In the genomic region with DNA sequence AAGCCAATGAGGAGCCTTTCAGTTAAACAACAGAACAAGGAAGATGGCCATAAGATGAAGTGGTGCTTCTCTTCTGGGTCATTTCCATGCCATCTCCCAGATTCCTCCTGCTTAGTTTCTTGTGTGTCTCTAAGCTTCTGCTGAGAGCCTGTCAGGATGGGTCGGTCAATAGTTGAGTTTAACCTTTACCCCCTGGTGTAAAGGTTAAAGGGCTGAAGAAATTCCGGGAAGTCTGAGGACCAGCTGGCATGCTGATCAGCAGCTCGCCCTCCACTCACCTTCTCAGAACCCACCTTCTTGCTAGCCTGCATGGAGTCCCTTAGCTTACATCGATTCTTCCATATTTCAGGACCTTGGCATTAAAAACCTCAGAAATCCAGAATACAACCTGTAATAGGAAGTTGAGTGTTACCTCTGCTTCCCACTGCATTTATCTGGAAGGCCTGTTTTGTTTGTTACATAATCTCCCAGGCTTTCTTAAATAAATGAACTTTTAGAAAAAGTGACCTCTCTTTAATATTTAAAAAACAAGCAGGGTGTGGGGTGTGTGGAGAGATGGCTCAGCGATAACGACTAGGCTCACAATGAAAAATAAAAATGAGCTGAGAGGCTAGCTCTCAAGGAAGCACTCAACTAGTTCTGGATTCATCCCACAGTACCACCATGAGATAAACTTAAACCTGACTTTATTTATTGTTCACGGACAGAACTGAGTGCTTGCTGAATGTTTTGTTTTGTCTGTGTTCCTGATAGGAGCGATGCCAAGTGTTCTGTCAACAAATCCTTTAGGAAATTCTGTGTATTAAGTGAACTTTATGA, we compare ENCODE assay signal across 29 mouse cellular contexts.
DNase-seq lines count a peak whose midpoint lies in the region; ATAC-seq and TF ChIP-seq lines count a peak whose summit lies in the region.
"Had no signal": no experiment of that assay in that cellular context is flagged by ENCODE, and none has a peak within 500 bp of the region (broad histone marks: within the 10 kb centered on the region; RNA-seq: fewer than 3 reads in every experiment).

No protein-coding gene starts in this region.

- H3K4me3 ChIP-seq in liver, adult 2 months (ENCODE audit: insufficient read depth, low read depth, low read length), result no peak overlapping the region
- no peak overlapping the region for H3K4me3 ChIP-seq in liver, embryonic 11.5 days (ENCODE audit: low read depth, low read length)
- H3K4me3 ChIP-seq: erythroblast, embryonic 14.5 days; hindbrain, embryonic 10.5 days; hindbrain, embryonic 15.5 days; limb, embryonic 13.5 days; liver, embryonic 13.5 days; midbrain, embryonic 15.5 days; neural tube, embryonic 15.5 days; stomach, embryonic 15.5 days had no signal

- H3K4me1 ChIP-seq in liver, adult 2 months (ENCODE audit: control insufficient read depth, insufficient read depth, low read length), result peaks cover 15% of the 10 kb centered on the region
- H3K4me1 ChIP-seq in liver, embryonic 11.5 days (replicated peaks; ENCODE audit: control insufficient read depth, insufficient read depth, low read length), result no peaks in the 10 kb centered on the region
- H3K4me1 ChIP-seq: limb, embryonic 13.5 days; liver, embryonic 13.5 days; midbrain, embryonic 15.5 days; neural tube, embryonic 15.5 days; stomach, embryonic 15.5 days had no signal

- no peaks in the 10 kb centered on the region for H3K9me3 ChIP-seq in liver, embryonic 11.5 days (ENCODE audit: control insufficient read depth, low read length)
- H3K9me3 ChIP-seq: hindbrain, embryonic 10.5 days; hindbrain, embryonic 15.5 days; limb, embryonic 13.5 days; liver, embryonic 13.5 days; midbrain, embryonic 15.5 days; neural tube, embryonic 15.5 days; stomach, embryonic 15.5 days had no signal

- no peak overlapping the region for H3K9ac ChIP-seq in liver, adult 2 months (ENCODE audit: low read depth, low read length)
- H3K9ac ChIP-seq in liver, embryonic 11.5 days (ENCODE audit: low read depth, low read length), result no peak overlapping the region
- H3K9ac ChIP-seq: hindbrain, embryonic 15.5 days; limb, embryonic 13.5 days; liver, embryonic 13.5 days; midbrain, embryonic 15.5 days; neural tube, embryonic 15.5 days; stomach, embryonic 15.5 days had no signal

- no peak overlapping the region for H3K4me2 ChIP-seq in liver, embryonic 11.5 days
- H3K4me2 ChIP-seq: hindbrain, embryonic 15.5 days; limb, embryonic 13.5 days; liver, embryonic 13.5 days; midbrain, embryonic 15.5 days; neural tube, embryonic 15.5 days; stomach, embryonic 15.5 days had no signal

- no peaks in the 10 kb centered on the region for H3K27me3 ChIP-seq in liver, adult 2 months (ENCODE audit: control insufficient read depth, insufficient read depth, low read length)
- H3K27me3 ChIP-seq in liver, embryonic 11.5 days (replicated peaks; ENCODE audit: control insufficient read depth, insufficient read depth, low read length), result no peaks in the 10 kb centered on the region
- H3K27me3 ChIP-seq: CH12.LX; hindbrain, embryonic 15.5 days; liver, embryonic 13.5 days; midbrain, embryonic 15.5 days; stomach, embryonic 15.5 days had no signal

- no peak for TF ChIP-seq CTCF in liver, adult 2 months (IDR thresholded peaks at IDR 0.05; ENCODE audit: low read depth, low read length)

- no peak for ATAC-seq in liver, embryonic 11.5 days (replicated peaks; ENCODE audit: low FRiP score)
- ATAC-seq: forebrain, embryonic 16.5 days; inflammation-experienced regulatory T-cells, adult 6 months; lung, postnatal 0 days; midbrain, embryonic 15.5 days had no signal

- no peaks in the 10 kb centered on the region for H3K36me3 ChIP-seq in liver, adult 2 months (ENCODE audit: control insufficient read depth, insufficient read depth, low read length)
- no peaks in the 10 kb centered on the region for H3K36me3 ChIP-seq in liver, embryonic 11.5 days (ENCODE audit: control insufficient read depth, insufficient read depth, low read length)
- H3K36me3 ChIP-seq: G1E; hindbrain, embryonic 10.5 days; hindbrain, embryonic 15.5 days; limb, embryonic 13.5 days; liver, embryonic 13.5 days; midbrain, embryonic 15.5 days; neural tube, embryonic 15.5 days; stomach, embryonic 15.5 days had no signal

- WGBS in liver, adult 2 months, result 22% methylated on average over 8 of the region's 8 CpGs
- 75% methylated on average over 8 of the region's 8 CpGs for WGBS in liver, embryonic 11.5 days

- H3K79me2 ChIP-seq in liver, adult 2 months (ENCODE audit: control insufficient read depth, insufficient read depth, low read length), result no peaks in the 10 kb centered on the region

- DNase-seq in kidney, adult 11 months, result peak; percentile 47
- DNase-seq in kidney, postnatal 25 days, result no peak
- DNase-seq in liver, adult 2 months (ENCODE audit: extremely low read depth, low read depth, low spot score), result peak; percentile 58
- no peak for DNase-seq in liver, embryonic 11.5 days (ENCODE audit: low spot score)
- DNase-seq in ES-CJ7 (ENCODE audit: low read depth, low spot score), result peak; percentile 34
- peak; percentile 30 to 37 for DNase-seq in kidney, postnatal 36 days
- DNase-seq in frontal cortex, postnatal 36 days (ENCODE audit: low spot score in 2 of 2), result no peak
- DNase-seq: adrenal gland, postnatal 25 days; cerebellum, adult 11-12 months; cerebellum, adult 9-11 months; gastrocnemius, postnatal 10 days; heart, postnatal 14 days; liver, embryonic 13.5 days; retina, postnatal 1 day; right cerebral cortex, postnatal 25 days had no signal

- no peak for TF ChIP-seq POLR2A in liver, adult 2 months (IDR thresholded peaks at IDR 0.05; ENCODE audit: extremely low read depth, insufficient read depth, low read length)

- H3K27ac ChIP-seq in liver, adult 2 months (replicated peaks; ENCODE audit: insufficient read depth, low read depth, low read length), result peak overlapping the region; percentile 55; the same call in 1 of the 2 replicates
- no peak overlapping the region for H3K27ac ChIP-seq in liver, embryonic 11.5 days (ENCODE audit: low read depth, low read length)
- H3K27ac ChIP-seq: hindbrain, embryonic 10.5 days; hindbrain, embryonic 15.5 days; kidney, postnatal 0 days; limb, embryonic 13.5 days; liver, embryonic 13.5 days; macrophage; midbrain, embryonic 15.5 days; neural tube, embryonic 15.5 days; stomach, embryonic 15.5 days had no signal

Comparison
In these comparisons a context has a peak if more than half of its experiments do, and no peak if none do; other contexts are left out.
1. DNase-seq: peak in kidney, adult 11 months (single experiment), liver, adult 2 months (single experiment), ES-CJ7 (single experiment) and kidney, postnatal 36 days (2 of 2); none in kidney, postnatal 25 days (0 of 2), liver, embryonic 11.5 days (single experiment) and frontal cortex, postnatal 36 days (0 of 2).